In genomic region chr2:76512133-76512532, GRCm38 (mm10) we compare ENCODE assay signal across 25 mouse cellular contexts.
DNase-seq lines count a peak whose midpoint lies in the region; ATAC-seq and TF ChIP-seq lines count a peak whose summit lies in the region.
"Had no signal": no experiment of that assay in that cellular context is flagged by ENCODE, and none has a peak within 500 bp of the region (broad histone marks: within the 10 kb centered on the region; RNA-seq: fewer than 3 reads in every experiment).

No protein-coding gene starts in this region.

- TF ChIP-seq CTCF in kidney, adult 2 months (conservative IDR thresholded peaks at IDR 0.05; ENCODE audit: insufficient read depth, insufficient read length, low read depth, low read length), result no peak
- no peak for TF ChIP-seq CTCF in kidney, postnatal 0 days (IDR thresholded peaks at IDR 0.05; ENCODE audit: low read depth)
- no peak for TF ChIP-seq CTCF in small intestine, adult 2 months (IDR thresholded peaks at IDR 0.05; ENCODE audit: extremely low read depth, insufficient read length, insufficient replicate concordance, low read depth, low read length)

- no peaks in the 10 kb centered on the region for H3K27me3 ChIP-seq in kidney, adult 2 months (replicated peaks; ENCODE audit: control insufficient read depth, insufficient read depth, low read length)
- H3K27me3 ChIP-seq in kidney, postnatal 0 days (ENCODE audit: insufficient read depth, low read length), result no peaks in the 10 kb centered on the region
- no peaks in the 10 kb centered on the region for H3K27me3 ChIP-seq in intestine, embryonic 15.5 days (replicated peaks)
- no peaks in the 10 kb centered on the region for H3K27me3 ChIP-seq in small intestine, adult 2 months (ENCODE audit: control insufficient read depth, insufficient read depth, low read length)
- no peaks in the 10 kb centered on the region for H3K27me3 ChIP-seq in neural tube, embryonic 15.5 days (replicated peaks)
- no peaks in the 10 kb centered on the region for H3K27me3 ChIP-seq in midbrain, embryonic 10.5 days (ENCODE audit: low read depth, poor library complexity, severe bottlenecking)
- H3K27me3 ChIP-seq: heart, embryonic 12.5 days; heart, embryonic 15.5 days; hindbrain, embryonic 13.5 days had no signal

- peak; percentile 68; the same call in 1 of the 2 replicates for ATAC-seq in kidney, postnatal 0 days (replicated peaks; ENCODE audit: low FRiP score, low read depth)
- peak; percentile 78 for ATAC-seq in intestine, embryonic 15.5 days
- no peak for ATAC-seq in neural tube, embryonic 15.5 days (ENCODE audit: low FRiP score)
- ATAC-seq: activated CD4-positive, CD25-positive, alpha-beta regulatory T cell, adult 4 months; forebrain, embryonic 14.5 days had no signal

- TF ChIP-seq POLR2A in kidney, adult 2 months (IDR thresholded peaks at IDR 0.05; ENCODE audit: low read depth, low read length), result no peak
- TF ChIP-seq POLR2A in small intestine, adult 2 months (IDR thresholded peaks at IDR 0.05; ENCODE audit: low read depth, low read length), result no peak

- H3K4me3 ChIP-seq in kidney, adult 2 months (ENCODE audit: insufficient read depth, low read depth, low read length), result no peak overlapping the region
- no peak overlapping the region for H3K4me3 ChIP-seq in kidney, postnatal 0 days (replicated peaks; ENCODE audit: low read depth, low read length)
- H3K4me3 ChIP-seq in intestine, embryonic 15.5 days (replicated peaks), result no peak overlapping the region
- H3K4me3 ChIP-seq in small intestine, adult 2 months (ENCODE audit: low read depth, low read length), result no peak overlapping the region
- H3K4me3 ChIP-seq in neural tube, embryonic 15.5 days (replicated peaks), result no peak overlapping the region
- no peak overlapping the region for H3K4me3 ChIP-seq in midbrain, embryonic 10.5 days
- H3K4me3 ChIP-seq: gastrocnemius, adult 2 months; heart, embryonic 12.5 days; heart, embryonic 15.5 days; hindbrain, embryonic 10.5 days; hindbrain, embryonic 13.5 days had no signal

- DNase-seq in kidney, adult 2 months, result peak; percentile 49
- DNase-seq in kidney, postnatal 25 days, result no peak
- DNase-seq in kidney, postnatal 0 days (ENCODE audit: low spot score), result no peak
- no peak for DNase-seq in kidney, postnatal 4 days
- DNase-seq in midbrain, embryonic 10.5 days (ENCODE audit: low spot score), result no peak
- DNase-seq: adrenal gland, adult 8-10 months; adrenal gland, postnatal 25 days; cerebellum, adult 11-12 months; cerebellum, adult 8-10 months; cerebellum, postnatal 14 days; gastrocnemius, adult 2 months; gastrocnemius, postnatal 14 days; heart, adult 11 months; heart, postnatal 10 days; heart, postnatal 36 days had no signal

- H3K9me3 ChIP-seq in kidney, postnatal 0 days (replicated peaks; ENCODE audit: low read length), result no peaks in the 10 kb centered on the region
- H3K9me3 ChIP-seq in intestine, embryonic 15.5 days, result no peaks in the 10 kb centered on the region
- H3K9me3 ChIP-seq in neural tube, embryonic 15.5 days (replicated peaks), result no peaks in the 10 kb centered on the region
- H3K9me3 ChIP-seq in midbrain, embryonic 10.5 days (replicated peaks), result peaks cover 4% of the 10 kb centered on the region; the same call in 1 of the 2 replicates
- H3K9me3 ChIP-seq: heart, embryonic 15.5 days; hindbrain, embryonic 10.5 days had no signal

- peak overlapping the region; percentile 35; the same call in 1 of the 2 replicates for H3K27ac ChIP-seq in kidney, adult 2 months (ENCODE audit: insufficient read depth, low read depth, low read length)
- H3K27ac ChIP-seq in kidney, postnatal 0 days, result no peak overlapping the region
- H3K27ac ChIP-seq in intestine, embryonic 15.5 days, result no peak overlapping the region
- H3K27ac ChIP-seq in small intestine, adult 2 months (ENCODE audit: insufficient read depth, low read depth, low read length), result peak overlapping the region; percentile 80
- no peak overlapping the region for H3K27ac ChIP-seq in neural tube, embryonic 15.5 days (replicated peaks)
- H3K27ac ChIP-seq in midbrain, embryonic 10.5 days (replicated peaks), result no peak overlapping the region
- H3K27ac ChIP-seq: gastrocnemius, adult 2 months; heart, embryonic 15.5 days; hindbrain, embryonic 10.5 days; hindbrain, embryonic 13.5 days had no signal

- H3K4me2 ChIP-seq in kidney, postnatal 0 days (ENCODE audit: low read length), result no peak overlapping the region
- no peak overlapping the region for H3K4me2 ChIP-seq in intestine, embryonic 15.5 days (replicated peaks)
- no peak overlapping the region for H3K4me2 ChIP-seq in neural tube, embryonic 15.5 days
- H3K4me2 ChIP-seq: heart, embryonic 12.5 days; heart, embryonic 15.5 days; hindbrain, embryonic 13.5 days had no signal

- H3K36me3 ChIP-seq in kidney, adult 2 months (ENCODE audit: control insufficient read depth, insufficient read depth, low read length), result no peaks in the 10 kb centered on the region; the same call in 1 of the 2 replicates
- no peaks in the 10 kb centered on the region for H3K36me3 ChIP-seq in kidney, postnatal 0 days (ENCODE audit: insufficient read depth, low read length)
- no peaks in the 10 kb centered on the region for H3K36me3 ChIP-seq in intestine, embryonic 15.5 days
- H3K36me3 ChIP-seq in small intestine, adult 2 months (ENCODE audit: control insufficient read depth, insufficient read depth, low read length), result no peaks in the 10 kb centered on the region
- H3K36me3 ChIP-seq in neural tube, embryonic 15.5 days, result no peaks in the 10 kb centered on the region
- no peaks in the 10 kb centered on the region for H3K36me3 ChIP-seq in midbrain, embryonic 10.5 days
- H3K36me3 ChIP-seq: heart, embryonic 12.5 days; heart, embryonic 15.5 days; hindbrain, embryonic 10.5 days; hindbrain, embryonic 13.5 days had no signal

- 72% methylated on average over 6 of the region's 6 CpGs for WGBS in kidney, adult 2 months
- WGBS in kidney, postnatal 0 days, result 66% methylated on average over 6 of the region's 6 CpGs
- 90% methylated on average over 6 of the region's 6 CpGs for WGBS in intestine, embryonic 15.5 days
- WGBS in small intestine, adult 2 months, result 70% methylated on average over 6 of the region's 6 CpGs
- WGBS in neural tube, embryonic 15.5 days, result 93% methylated on average over 6 of the region's 6 CpGs
- 93% methylated on average over 6 of the region's 6 CpGs for WGBS in midbrain, embryonic 10.5 days

- H3K9ac ChIP-seq in kidney, postnatal 0 days (ENCODE audit: low read depth, low read length), result no peak overlapping the region
- H3K9ac ChIP-seq in intestine, embryonic 15.5 days, result no peak overlapping the region
- H3K9ac ChIP-seq in neural tube, embryonic 15.5 days (replicated peaks), result no peak overlapping the region
- H3K9ac ChIP-seq: forebrain, postnatal 0 days; heart, embryonic 12.5 days; heart, embryonic 15.5 days; hindbrain, embryonic 13.5 days had no signal

- H3K4me1 ChIP-seq in kidney, adult 2 months (ENCODE audit: control insufficient read depth, insufficient read depth, low read length), result peaks cover 18% of the 10 kb centered on the region; the same call in 1 of the 2 replicates
- H3K4me1 ChIP-seq in kidney, postnatal 0 days (replicated peaks; ENCODE audit: insufficient read depth, low read length), result no peaks in the 10 kb centered on the region
- no peaks in the 10 kb centered on the region for H3K4me1 ChIP-seq in intestine, embryonic 15.5 days (replicated peaks)
- H3K4me1 ChIP-seq in small intestine, adult 2 months (ENCODE audit: control insufficient read depth, insufficient read depth, insufficient read length, low read length), result peaks cover 12% of the 10 kb centered on the region; the same call in 1 of the 2 replicates
- H3K4me1 ChIP-seq in neural tube, embryonic 15.5 days, result 0 out of 2 replicates have a peak, but pooled peaks cover 3% of the 10 kb centered on the region
- no peaks in the 10 kb centered on the region for H3K4me1 ChIP-seq in midbrain, embryonic 10.5 days
- H3K4me1 ChIP-seq: heart, embryonic 12.5 days; heart, embryonic 15.5 days had no signal

Comparison
In these comparisons a context has a peak if more than half of its experiments do, and no peak if none do; other contexts are left out.
1. H3K27ac ChIP-seq: peak in kidney, adult 2 months (single experiment) and small intestine, adult 2 months (single experiment); none in kidney, postnatal 0 days (single experiment), intestine, embryonic 15.5 days (single experiment), neural tube, embryonic 15.5 days (single experiment) and midbrain, embryonic 10.5 days (single experiment).